20 mouse cellular contexts compared by ENCODE assay signal in genomic region chr2:132190602-132191161, GRCm38 (mm10).
"Had no signal": no experiment of that assay in that cellular context is flagged by ENCODE, and none has a peak within 500 bp of the region (broad histone marks: within the 10 kb centered on the region; RNA-seq: fewer than 3 reads in every experiment).

No protein-coding gene starts in this region.

- H3K36me3 ChIP-seq: limb, embryonic 12.5 days; limb, embryonic 15.5 days; lung, embryonic 15.5 days; midbrain, embryonic 10.5 days; midbrain, embryonic 13.5 days; neural tube, embryonic 13.5 days; stomach, embryonic 15.5 days had no signal

- ATAC-seq: midbrain, embryonic 13.5 days; midbrain, embryonic 16.5 days had no signal

- DNase-seq: kidney, postnatal 14 days; kidney, postnatal 4 days; left cerebral cortex, postnatal 4 days; lung, adult 18-20 months; lung, postnatal 10 days; lung, postnatal 36 days; retina, postnatal 1 day; thymus, postnatal 25 days had no signal

- H3K4me3 ChIP-seq: limb, embryonic 12.5 days; limb, embryonic 15.5 days; lung, embryonic 15.5 days; megakaryocyte, embryonic 14.5 days; midbrain, embryonic 10.5 days; midbrain, embryonic 13.5 days; myocyte; neural tube, embryonic 13.5 days; stomach, embryonic 15.5 days had no signal

- H3K4me1 ChIP-seq: limb, embryonic 12.5 days; limb, embryonic 15.5 days; lung, embryonic 15.5 days; midbrain, embryonic 10.5 days; midbrain, embryonic 13.5 days; neural tube, embryonic 13.5 days; stomach, embryonic 15.5 days had no signal

- H3K27me3 ChIP-seq: limb, embryonic 12.5 days; limb, embryonic 15.5 days; lung, embryonic 15.5 days; midbrain, embryonic 13.5 days; neural tube, embryonic 13.5 days; stomach, embryonic 15.5 days had no signal

- H3K4me2 ChIP-seq: limb, embryonic 12.5 days; limb, embryonic 15.5 days; liver, embryonic 11.5 days; lung, embryonic 15.5 days; midbrain, embryonic 13.5 days; neural tube, embryonic 13.5 days; stomach, embryonic 15.5 days had no signal

- H3K9ac ChIP-seq: limb, embryonic 12.5 days; limb, embryonic 15.5 days; liver, embryonic 14.5 days; lung, embryonic 15.5 days; midbrain, embryonic 13.5 days; neural tube, embryonic 13.5 days; stomach, embryonic 15.5 days had no signal

- H3K9me3 ChIP-seq: limb, embryonic 12.5 days; limb, embryonic 15.5 days; lung, embryonic 15.5 days; megakaryocyte, embryonic 14.5 days; midbrain, embryonic 10.5 days; midbrain, embryonic 13.5 days; neural tube, embryonic 13.5 days; stomach, embryonic 15.5 days had no signal

- H3K27ac ChIP-seq: limb, embryonic 12.5 days; limb, embryonic 15.5 days; liver, embryonic 14.5 days; lung, embryonic 15.5 days; midbrain, embryonic 10.5 days; midbrain, embryonic 13.5 days; neural tube, embryonic 13.5 days; stomach, embryonic 15.5 days had no signal
